Mouse (Mus musculus) yolk sac, embryonic 10.5 days (tissue): Measurements from ENCODE around the gene Ckap2.

Experiments used
- DNase-seq: peaks from one replicate; pipeline ENCODE4 v3.0.0-alpha.2; 2017; ENCODE audit warnings: low spot score

The Ckap2 gene

GRCm38 (mm10) chr8:22185431-22186397 is at the start of gene Ckap2:
Gene Ckap2 (minus strand): TSS chr8:22185819.
- peak; percentile 96 for DNase-seq

DNA sequence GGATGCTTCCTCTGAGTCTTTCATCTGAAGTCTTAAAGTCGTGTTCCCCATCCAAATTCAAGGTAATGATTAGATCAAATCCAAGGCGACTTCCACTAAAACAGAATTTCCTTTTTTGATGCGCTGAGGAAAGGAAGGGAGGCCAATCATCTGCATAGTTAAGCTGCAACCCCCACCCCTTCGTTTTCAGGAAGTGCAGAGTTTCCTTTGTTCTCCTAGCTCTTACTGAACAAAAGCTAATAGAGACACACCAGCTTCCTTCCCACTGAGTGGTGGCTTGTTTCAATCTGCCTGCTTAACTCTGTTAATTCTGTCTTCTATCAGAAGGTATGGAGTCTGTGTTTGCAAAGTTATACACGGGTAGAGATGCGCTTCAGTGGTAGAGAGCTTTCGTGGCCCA is 43.0 kb upstream of the Ckap2 start:
- no peak for DNase-seq

DNA sequence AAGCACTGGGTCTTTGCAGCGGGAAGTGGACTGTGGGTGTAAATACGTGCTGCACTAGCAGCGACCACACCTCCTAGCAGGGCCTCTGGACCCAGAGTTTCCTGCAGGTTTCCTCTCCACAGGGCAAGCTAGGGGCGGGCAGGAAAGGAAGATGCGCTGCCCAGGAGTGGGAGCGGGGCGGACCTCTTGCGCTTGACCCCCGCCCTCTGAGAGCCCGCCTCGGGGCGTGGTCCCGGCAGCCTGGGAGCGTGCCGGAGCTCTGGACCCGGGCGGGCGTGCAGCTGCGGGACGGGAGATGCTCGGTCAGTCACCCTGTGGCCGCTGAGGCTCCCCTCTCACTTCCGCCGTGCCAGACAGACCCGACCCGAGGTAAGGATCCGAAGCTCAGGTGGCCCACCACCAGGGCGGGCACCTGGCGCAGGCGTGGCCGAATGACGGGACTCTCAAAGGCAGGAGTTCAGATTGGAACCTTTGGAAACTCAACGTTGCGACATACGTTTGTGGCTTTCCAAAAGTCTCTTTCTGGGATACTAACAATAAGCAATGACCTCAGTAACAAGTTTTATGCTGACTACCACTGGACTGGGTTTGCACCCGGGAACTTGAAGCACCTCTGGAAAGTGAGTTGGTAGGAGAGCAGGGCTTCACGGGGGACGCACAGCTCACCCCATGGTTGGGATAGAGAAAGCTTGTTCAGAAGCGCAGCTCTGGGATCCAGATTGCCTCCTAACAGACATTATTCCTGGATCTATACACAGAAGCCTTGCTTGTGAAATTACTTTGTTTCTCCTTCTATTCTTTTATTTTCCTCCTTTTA is 41.6 kb upstream of the Ckap2 start, which contains the start of gene Thsd1:
Gene Thsd1, plus strand, starts transcription at position 253 of the 817 bp plus-strand sequence.
- peak; percentile 80 for DNase-seq

- no peak for DNase-seq
Observed at GRCm38 (mm10) chr8:22226361-22226760, 40.7 kb upstream of the Ckap2 start.

DNA sequence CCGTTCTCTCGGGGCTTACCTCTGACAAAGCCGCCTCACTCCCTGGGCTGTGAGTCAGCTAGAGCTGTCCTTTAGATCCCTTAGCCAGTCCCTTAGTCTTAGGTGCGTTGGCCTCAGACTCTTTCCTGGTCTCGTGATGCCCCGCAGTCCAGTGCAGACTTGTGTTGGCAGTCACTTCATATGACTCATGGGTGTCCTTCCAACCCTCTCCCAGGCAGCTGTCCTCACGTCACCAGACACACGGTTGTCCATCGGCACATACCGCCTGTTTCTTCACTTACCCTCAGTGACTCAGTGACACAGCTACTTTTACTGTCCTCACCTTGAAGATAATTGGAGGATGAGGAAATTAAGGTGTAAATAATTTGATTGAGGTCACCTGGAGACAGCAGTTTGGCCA is 29.2 kb upstream of the Ckap2 start:
- DNase-seq = no peak

- DNase-seq = peak; percentile 34
Observed at GRCm38 (mm10) chr8:22209012-22209411, 23.4 kb upstream of the Ckap2 start.

DNA sequence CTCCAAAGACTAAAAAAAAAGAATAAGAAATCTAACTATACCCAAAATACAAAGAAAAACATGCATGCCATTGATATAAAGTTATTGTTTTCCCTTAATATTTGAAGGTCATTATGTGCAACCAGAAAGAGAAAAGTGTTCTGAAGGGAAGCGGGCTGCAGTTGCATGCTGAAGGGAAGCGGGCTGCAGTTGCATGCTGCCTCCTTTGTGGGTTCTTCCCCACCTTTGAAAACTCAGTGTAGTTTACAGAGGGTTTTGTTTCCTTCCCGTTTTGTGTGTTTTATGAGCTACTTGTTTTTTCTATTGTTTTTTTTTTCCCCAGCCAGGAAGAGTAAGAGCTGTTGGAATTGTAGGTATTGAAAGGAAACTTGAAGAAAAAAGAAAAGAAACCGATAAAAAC is 21.9 kb upstream of the Ckap2 start:
- no peak for DNase-seq

DNA sequence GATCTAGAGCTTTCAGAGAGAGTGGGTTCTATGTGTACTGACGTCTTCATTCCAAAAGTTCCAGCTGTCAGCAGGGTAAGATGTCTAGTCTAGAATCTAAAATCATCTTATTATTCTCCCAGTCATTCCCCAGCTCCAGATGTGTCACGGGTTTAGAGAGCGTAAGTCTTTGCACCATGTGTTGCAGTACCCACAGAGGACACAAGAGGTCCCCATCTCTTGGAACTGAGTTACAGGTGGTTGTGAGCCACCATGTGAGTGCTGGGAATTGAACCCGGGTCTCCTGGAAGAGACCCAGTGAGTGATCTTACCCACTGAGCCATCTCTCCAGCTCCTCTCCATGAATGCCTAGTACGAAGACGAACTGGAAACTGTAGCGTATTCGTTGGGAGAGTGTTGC is 13.9 kb upstream of the Ckap2 start:
- no peak for DNase-seq

DNA sequence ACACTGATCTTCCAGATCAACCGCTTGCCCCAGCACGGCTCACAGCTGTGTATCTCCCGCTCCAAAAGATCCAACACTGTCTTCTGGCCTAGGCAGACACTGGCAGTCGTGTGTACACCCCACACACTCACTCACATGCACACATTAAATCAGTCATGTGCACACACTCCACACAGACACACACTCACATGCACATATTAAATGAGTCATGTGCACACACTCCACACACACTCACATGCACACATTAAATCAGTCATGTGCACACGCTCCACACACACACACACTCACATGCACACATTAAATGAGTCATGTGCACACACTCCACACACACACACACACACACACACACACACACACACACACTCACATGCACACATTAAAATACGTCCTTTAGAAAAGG is 12.3 kb upstream of the Ckap2 start:
- DNase-seq = no peak

- no peak for DNase-seq
Observed at GRCm38 (mm10) chr8:22193432-22194010, 7.9 kb upstream of the Ckap2 start.

DNA sequence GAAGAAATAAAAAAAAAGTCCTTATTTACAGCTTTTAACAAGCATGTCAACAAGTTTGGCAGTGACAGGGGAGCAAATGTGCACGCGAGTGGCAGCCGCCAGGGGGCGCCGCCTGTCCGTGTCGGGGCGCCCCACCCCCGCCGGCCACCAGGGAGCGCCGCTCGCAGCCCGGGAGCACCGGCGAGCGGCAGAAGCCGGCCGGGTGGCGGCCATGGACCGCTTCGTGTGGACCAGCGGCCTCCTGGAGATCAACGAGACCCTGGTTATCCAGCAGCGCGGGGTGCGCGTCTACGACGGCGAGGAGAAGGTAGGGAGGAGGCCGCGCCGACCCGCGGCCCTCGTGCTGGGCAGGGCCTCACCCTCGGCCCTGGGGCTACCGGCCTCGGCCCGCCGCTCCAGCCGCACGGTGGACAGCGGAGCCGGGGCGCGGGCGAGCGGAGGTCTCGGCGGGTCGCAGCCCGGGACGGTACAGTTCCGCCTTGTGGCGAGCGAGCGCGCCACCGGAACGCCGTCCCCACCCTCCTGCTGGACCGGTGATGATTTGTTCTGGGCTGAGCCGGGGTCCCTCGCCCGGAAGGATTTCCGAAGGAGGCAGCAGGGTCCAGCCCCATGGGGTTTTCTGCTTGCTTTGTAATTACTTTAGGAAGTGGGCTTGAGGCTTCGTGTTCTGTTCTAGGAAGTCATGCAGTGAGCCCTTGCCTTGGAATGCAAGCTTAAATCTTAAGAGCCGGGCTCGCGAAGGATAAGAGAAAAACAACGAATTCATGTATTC is 7.2 kb upstream of the Ckap2 start, which contains the start of gene Vps36:
Gene Vps36, plus strand, starts transcription at position 150 of the 772 bp plus-strand sequence.
- DNase-seq = peak; percentile 89

DNA sequence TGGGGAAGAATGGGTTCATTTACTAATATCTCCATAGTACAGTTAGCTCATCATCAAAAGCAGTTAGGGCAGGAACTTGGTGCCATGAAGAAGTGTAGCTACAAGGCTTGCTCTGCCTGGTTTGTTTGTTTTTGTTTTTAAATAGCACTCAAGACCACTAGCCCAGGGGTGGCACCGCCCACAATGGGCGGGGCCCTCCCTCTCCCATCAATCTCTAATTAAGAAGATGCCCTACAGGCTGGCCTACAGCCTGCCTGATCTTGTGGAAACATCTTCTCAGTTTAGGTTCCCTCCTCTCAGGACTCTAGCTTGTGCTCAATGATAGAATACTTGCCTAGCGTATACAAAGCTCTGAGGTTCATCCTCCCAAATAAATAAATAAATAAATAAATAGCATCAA is 735 bp downstream of the Ckap2 start:
- peak; percentile 29 for DNase-seq

GRCm38 (mm10) chr8:22175966-22176365 is 9.7 kb downstream of the Ckap2 start:
- DNase-seq = no peak

DNA sequence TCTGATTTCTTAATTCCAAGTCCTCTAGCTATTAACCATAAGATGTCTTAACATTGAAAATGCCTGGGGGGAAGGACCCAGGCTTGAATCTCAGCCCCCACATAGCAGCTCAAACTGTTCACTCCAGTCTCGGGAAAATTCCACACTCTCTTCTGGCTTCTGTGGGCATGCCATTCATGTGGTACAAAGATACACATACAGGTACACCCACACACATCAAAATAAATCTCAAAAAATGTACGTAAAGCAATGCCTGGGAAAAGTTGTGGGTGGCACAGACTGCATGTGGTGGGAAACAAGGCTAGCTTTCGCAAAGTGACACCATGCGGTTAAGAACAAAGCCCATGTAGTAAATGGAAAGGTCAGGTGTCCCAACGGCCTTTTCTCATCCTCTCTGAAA is 16.5 kb downstream of the Ckap2 start:
- no peak for DNase-seq

DNA sequence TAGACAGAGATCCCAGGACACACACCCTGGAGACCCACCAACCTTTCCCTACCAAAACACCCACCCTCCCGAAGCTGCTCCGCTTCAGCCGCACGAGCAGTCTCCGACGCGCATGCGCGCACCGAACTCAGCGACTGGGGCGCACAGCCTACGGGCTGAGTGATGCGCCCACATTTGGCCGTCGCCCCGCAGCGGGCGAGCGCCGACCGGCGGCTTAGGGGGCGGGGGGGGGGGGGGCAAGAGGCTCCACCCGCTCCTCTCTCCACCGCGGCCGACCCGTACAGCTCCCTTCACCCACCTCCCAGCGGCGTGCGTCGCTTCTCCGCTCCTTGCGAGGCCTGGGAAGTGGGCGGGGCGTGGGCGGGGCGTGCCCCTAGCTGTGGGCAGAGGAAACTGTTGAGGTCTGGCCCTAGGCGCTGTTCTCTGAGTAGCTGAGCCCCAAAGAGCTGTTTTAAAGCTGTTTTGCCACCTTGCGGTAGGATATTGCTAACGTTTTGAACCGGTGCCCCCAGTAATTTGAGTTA is 19.5 kb downstream of the Ckap2 start, which contains the start of gene Nek3:
Gene Nek3, minus strand, starts transcription at position 356 of the 524 bp plus-strand sequence.
- peak; percentile 94 for DNase-seq

GRCm38 (mm10) chr8:22165251-22166079 is 20.2 kb downstream of the Ckap2 start:
- DNase-seq = no peak

- no peak for DNase-seq
Observed at GRCm38 (mm10) chr8:22164431-22164830, 21.2 kb downstream of the Ckap2 start.

- no peak for DNase-seq
Observed at GRCm38 (mm10) chr8:22162206-22162605, 23.4 kb downstream of the Ckap2 start.

DNA sequence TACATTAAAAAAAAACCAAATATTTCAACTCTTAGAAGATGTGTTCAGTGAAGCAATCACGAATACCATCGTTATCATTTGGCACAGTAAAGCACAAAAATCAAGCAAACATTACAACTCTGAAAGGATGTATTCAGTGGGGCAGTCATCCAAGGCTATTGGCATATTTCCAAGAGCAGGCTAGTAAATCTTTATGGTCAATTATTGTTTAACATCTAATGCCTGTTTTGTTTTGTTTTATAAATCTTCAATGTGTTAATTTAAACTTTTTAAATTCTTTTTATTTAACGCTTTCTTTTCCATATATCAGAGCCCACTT is 35.3 kb downstream of the Ckap2 start:
- DNase-seq = no peak

- no peak for DNase-seq
Observed at GRCm38 (mm10) chr8:22149643-22150344, 35.8 kb downstream of the Ckap2 start.
